Mouse (Mus musculus): Measurements from ENCODE around the gene Msn. TPM values are rescaled to one million over a fixed set of nuclear protein-coding genes. Genes with fewer than 3 reads are reported as not detected.

Msn gene
- polyA plus RNA-seq, 1 experiment from 2014 or later = 183 TPM

Other genes with a start within 250 kb of the Msn start
- 51.5 and 51.9 TPM in 2 replicates for gene Las1l, start 139.1 kb upstream of the Msn start, polyA plus RNA-seq (2015; fragmentation: Nextera tagmentation; extraction: Ambion mirVana)
- gene Vsig4, start 197.4 kb downstream of the Msn start, polyA plus RNA-seq (2015; fragmentation: Nextera tagmentation; extraction: Ambion mirVana) = 0.10 and 0.36 TPM in 2 replicates